Mouse (Mus musculus): Measurements from ENCODE around the gene Hbs1l.

- no peak for TF ChIP-seq CTCF (IDR thresholded peaks at IDR 0.05; ENCODE audit: low read depth)
- TF ChIP-seq EP300 (IDR thresholded peaks at IDR 0.05; ENCODE audit: low read depth), result no peak
Observed at GRCm38 (mm10) chr10:21295397-21295758, 401 bp upstream of the Hbs1l start.
